Mouse (Mus musculus) activated CD4-positive, CD25-positive, alpha-beta regulatory T cell, adult 4 months (primary cell): ENCODE data around the gene Nsun7. TPM values are rescaled to one million over a fixed set of nuclear protein-coding genes. Genes with fewer than 3 reads are reported as not detected.
A peak's percentile ranks its signal among the peaks of the same experiment; 100 is the strongest.
"Not testable (repeated sequence)": the region's sequence is repeated elsewhere in the genome, so short reads cannot be mapped to it uniquely, and the experiment has no call there.

Source experiments
- ATAC-seq: one replicate; pipeline ENCODE4 v1.8.0; 2017
- polyA plus RNA-seq, 2 experiments: library from polyadenylated mRNA; unstranded; fragments of 100-300 nt; shearing (Covaris generic); gene quantifications; one replicate each; pipeline ENCODE4 v1.2.1; 2017

Nsun7 gene
- polyA plus RNA-seq, result under 1 TPM; 0.17 to 0.65 TPM

GRCm38 (mm10) chr5:66259756-66260448, at the start of gene Nsun7:
Gene Nsun7, plus strand, starts transcription at chr5:66259897.
- peak; percentile 69 for ATAC-seq

GRCm38 (mm10) chr5:66214395-66214935, 45.2 kb upstream of the Nsun7 start:
- no peak for ATAC-seq

- ATAC-seq, result no peak
Measured at GRCm38 (mm10) chr5:66215569-66216277, 44.0 kb upstream of the Nsun7 start.

- no peak for ATAC-seq
Measured at GRCm38 (mm10) chr5:66219692-66220091, 40.0 kb upstream of the Nsun7 start.

GRCm38 (mm10) chr5:66220620-66221019, 39.1 kb upstream of the Nsun7 start:
- ATAC-seq, result no peak

GRCm38 (mm10) chr5:66222916-66223315, 36.8 kb upstream of the Nsun7 start:
- no peak for ATAC-seq

- ATAC-seq, result no peak
Measured at GRCm38 (mm10) chr5:66226526-66226925, 33.2 kb upstream of the Nsun7 start.

GRCm38 (mm10) chr5:66231660-66232269, 27.9 kb upstream of the Nsun7 start:
- no peak for ATAC-seq

- no peak for ATAC-seq
Measured at GRCm38 (mm10) chr5:66232456-66232855, 27.2 kb upstream of the Nsun7 start.

GRCm38 (mm10) chr5:66241894-66242293, 17.8 kb upstream of the Nsun7 start:
- no peak for ATAC-seq

GRCm38 (mm10) chr5:66243467-66243866, 16.2 kb upstream of the Nsun7 start:
- ATAC-seq, result no peak

- no peak for ATAC-seq
Measured at GRCm38 (mm10) chr5:66244043-66244660, 15.5 kb upstream of the Nsun7 start.

- ATAC-seq, result no peak
Measured at GRCm38 (mm10) chr5:66245958-66246497, 13.7 kb upstream of the Nsun7 start.

- no peak for ATAC-seq
Measured at GRCm38 (mm10) chr5:66253219-66253618, 6.5 kb upstream of the Nsun7 start.

- no peak for ATAC-seq
Measured at GRCm38 (mm10) chr5:66255044-66255443, 4.7 kb upstream of the Nsun7 start.

- ATAC-seq, result no peak
Measured at GRCm38 (mm10) chr5:66259000-66259399, 697 bp upstream of the Nsun7 start.

GRCm38 (mm10) chr5:66259431-66259755, 304 bp upstream of the Nsun7 start:
- not testable (repeated sequence) for ATAC-seq

- ATAC-seq, result no peak
Measured at GRCm38 (mm10) chr5:66262475-66262874, 2.8 kb downstream of the Nsun7 start.

- no peak for ATAC-seq
Measured at GRCm38 (mm10) chr5:66263398-66263797, 3.7 kb downstream of the Nsun7 start.

- no peak for ATAC-seq
Measured at GRCm38 (mm10) chr5:66269616-66270015, 9.9 kb downstream of the Nsun7 start.

- no peak for ATAC-seq
Measured at GRCm38 (mm10) chr5:66271141-66271540, 11.4 kb downstream of the Nsun7 start.

- no peak for ATAC-seq
Measured at GRCm38 (mm10) chr5:66274417-66274816, 14.7 kb downstream of the Nsun7 start.

- no peak for ATAC-seq
Measured at GRCm38 (mm10) chr5:66279650-66280049, 20.0 kb downstream of the Nsun7 start.
